Mouse (Mus musculus): Measurements from ENCODE around the gene Gm43517. TPM values are rescaled to one million over a fixed set of nuclear protein-coding genes. Genes with fewer than 3 reads are reported as not detected.

Gene Gm43517
- total and polyA plus RNA-seq, 3 experiments, result not detected

- H3K4me3 ChIP-seq (replicated peaks in 1 of 3; ENCODE audit: low read depth in 2 of 3, low read length in 2 of 3, poor library complexity in 1 of 3), result no peak overlapping the region
- H3K36me3 ChIP-seq (replicated peaks in 1 of 2; ENCODE audit: control insufficient read depth in 1 of 2, insufficient read depth in 1 of 2, low read length in 1 of 2), result no peaks in the 10 kb centered on the region
- H3K27ac ChIP-seq (ENCODE audit: insufficient read depth, low read depth), result no peak overlapping the region
- peaks cover 59% of the 10 kb centered on the region for H3K9me3 ChIP-seq (replicated peaks; ENCODE audit: low read length)
- H3K9ac ChIP-seq (ENCODE audit: insufficient read depth, low read depth), result no peak overlapping the region
- no peaks in the 10 kb centered on the region for H3K79me2 ChIP-seq (replicated peaks; ENCODE audit: control insufficient read depth, extremely low read depth, insufficient read depth, poor library complexity, severe bottlenecking)
- H3K4me1 ChIP-seq (ENCODE audit: control insufficient read depth in 1 of 2, insufficient read depth in 2 of 2), result no peaks in the 10 kb centered on the region
- TF ChIP-seq ELF1 (IDR thresholded peaks at IDR 0.05; ENCODE audit: low read depth, low read length) (no peak), CHD1 (IDR thresholded peaks at IDR 0.05; ENCODE audit: low read depth, low read length) (no peak), HCFC1 (IDR thresholded peaks at IDR 0.05; ENCODE audit: low read depth, low read length) (no peak), JUND (conservative IDR thresholded peaks at IDR 0.05; ENCODE audit: low read depth, low read length) (no peak), MAX (IDR thresholded peaks at IDR 0.05; ENCODE audit: low read length) (no peak), ZC3H11A (IDR thresholded peaks at IDR 0.05; ENCODE audit: low read depth, low read length) (no peak), MAZ (IDR thresholded peaks at IDR 0.05; ENCODE audit: low read depth, low read length) (no peak), JUN (IDR thresholded peaks at IDR 0.05; ENCODE audit: insufficient read depth, low read depth, low read length) (no peak), KAT2A (IDR thresholded peaks at IDR 0.05; ENCODE audit: insufficient replicate concordance, low read length) (no peak)
- H3K4me2 ChIP-seq (ENCODE audit: insufficient read depth, low read depth, poor library complexity, severe bottlenecking), result no peak overlapping the region
- dilution Hi-C loops (cut with MboI; ENCODE audit: extremely low pct_ligation_motif_present, extremely low pct_unique_long_range_greater_than_20kb, low sequenced_read_pairs), result no loop called here
- no peak for DNase-seq (ENCODE audit: extremely low read depth)
- H3K27me3 ChIP-seq (replicated peaks), result no peaks in the 10 kb centered on the region
- in situ Hi-C loops (cut with MboI; ENCODE audit: low pct_ligation_motif_present, low pct_unique_long_range_greater_than_20kb, low sequenced_read_pairs), result no loop called here
Measured at GRCm38 (mm10) chr12:49377281-49377970, 7.5 kb upstream of the Gm43517 start.

- no peak overlapping the region for H3K4me2 ChIP-seq (ENCODE audit: insufficient read depth, low read depth, poor library complexity, severe bottlenecking)
- no peaks in the 10 kb centered on the region for H3K4me1 ChIP-seq (ENCODE audit: control insufficient read depth in 1 of 2, insufficient read depth in 2 of 2)
- DNase-seq (ENCODE audit: extremely low read depth), result no peak
- peaks cover 62% of the 10 kb centered on the region for H3K9me3 ChIP-seq (replicated peaks; ENCODE audit: low read length)
- dilution Hi-C loops (cut with MboI; ENCODE audit: extremely low pct_ligation_motif_present, extremely low pct_unique_long_range_greater_than_20kb, low sequenced_read_pairs), result no loop called here
- in situ Hi-C loops (cut with MboI; ENCODE audit: low pct_ligation_motif_present, low pct_unique_long_range_greater_than_20kb, low sequenced_read_pairs), result no loop called here
- no peak overlapping the region for H3K9ac ChIP-seq (ENCODE audit: insufficient read depth, low read depth)
- H3K36me3 ChIP-seq (replicated peaks in 1 of 2; ENCODE audit: control insufficient read depth in 1 of 2, insufficient read depth in 1 of 2, low read length in 1 of 2), result no peaks in the 10 kb centered on the region
- TF ChIP-seq POLR2A (IDR thresholded peaks at IDR 0.05; ENCODE audit: low read depth, low read length) (no peak), CHD2 (IDR thresholded peaks at IDR 0.05; ENCODE audit: low read length) (no peak)
- no peaks in the 10 kb centered on the region for H3K79me2 ChIP-seq (replicated peaks; ENCODE audit: control insufficient read depth, extremely low read depth, insufficient read depth, poor library complexity, severe bottlenecking)
- H3K4me3 ChIP-seq (replicated peaks in 1 of 3; ENCODE audit: low read depth in 2 of 3, low read length in 2 of 3, poor library complexity in 1 of 3), result no peak overlapping the region
- no peaks in the 10 kb centered on the region for H3K27me3 ChIP-seq (replicated peaks)
- no peak overlapping the region for H3K27ac ChIP-seq (ENCODE audit: insufficient read depth, low read depth)
Measured at GRCm38 (mm10) chr12:49378920-49379319, 6.1 kb upstream of the Gm43517 start.

GRCm38 (mm10) chr12:49379446-49379845 lies 5.5 kb upstream of the Gm43517 start:
- no peak overlapping the region for H3K27ac ChIP-seq (ENCODE audit: insufficient read depth, low read depth)
- no peak for DNase-seq (ENCODE audit: extremely low read depth)
- H3K27me3 ChIP-seq (replicated peaks), result no peaks in the 10 kb centered on the region

More at GRCm38 (mm10) chr12:49379446-49379845, 5.5 kb upstream of the Gm43517 start:
- no peaks in the 10 kb centered on the region for H3K4me1 ChIP-seq (ENCODE audit: control insufficient read depth in 1 of 2, insufficient read depth in 2 of 2)
- in situ Hi-C loops (cut with MboI; ENCODE audit: low pct_ligation_motif_present, low pct_unique_long_range_greater_than_20kb, low sequenced_read_pairs), result no loop called here
- H3K79me2 ChIP-seq (replicated peaks; ENCODE audit: control insufficient read depth, extremely low read depth, insufficient read depth, poor library complexity, severe bottlenecking), result no peaks in the 10 kb centered on the region
- no peak overlapping the region for H3K4me2 ChIP-seq (ENCODE audit: insufficient read depth, low read depth, poor library complexity, severe bottlenecking)
- no peak overlapping the region for H3K4me3 ChIP-seq (replicated peaks in 1 of 3; ENCODE audit: low read depth in 2 of 3, low read length in 2 of 3, poor library complexity in 1 of 3)
- dilution Hi-C loops (cut with MboI; ENCODE audit: extremely low pct_ligation_motif_present, extremely low pct_unique_long_range_greater_than_20kb, low sequenced_read_pairs), result no loop called here
- no peaks in the 10 kb centered on the region for H3K36me3 ChIP-seq (replicated peaks in 1 of 2; ENCODE audit: control insufficient read depth in 1 of 2, insufficient read depth in 1 of 2, low read length in 1 of 2)
- no peak for TF ChIP-seq CHD1 (IDR thresholded peaks at IDR 0.05; ENCODE audit: low read depth, low read length)
- no peak for TF ChIP-seq GABPA (IDR thresholded peaks at IDR 0.05; ENCODE audit: insufficient replicate concordance, low read depth, low read length)
- no peak for TF ChIP-seq TCF12 (IDR thresholded peaks at IDR 0.05; ENCODE audit: low read depth, low read length)
- TF ChIP-seq TBP (conservative IDR thresholded peaks at IDR 0.05; ENCODE audit: low read depth, low read length), result no peak
- no peak for TF ChIP-seq ZKSCAN1 (IDR thresholded peaks at IDR 0.05; ENCODE audit: borderline replicate concordance, low read depth, low read length)
- TF ChIP-seq IRF4 (IDR thresholded peaks at IDR 0.05; ENCODE audit: low read depth, low read length), result no peak
- TF ChIP-seq MYC (IDR thresholded peaks at IDR 0.05; ENCODE audit: low read depth, low read length), result no peak
- TF ChIP-seq RCOR1 (conservative IDR thresholded peaks at IDR 0.05; ENCODE audit: low read depth, low read length), result no peak
- TF ChIP-seq JUN (IDR thresholded peaks at IDR 0.05; ENCODE audit: insufficient read depth, low read depth, low read length), result no peak
- no peak for TF ChIP-seq SMC3 (IDR thresholded peaks at IDR 0.05; ENCODE audit: low read depth, low read length)
- TF ChIP-seq HCFC1 (IDR thresholded peaks at IDR 0.05; ENCODE audit: low read depth, low read length), result no peak
- no peak for TF ChIP-seq MAZ (IDR thresholded peaks at IDR 0.05; ENCODE audit: low read depth, low read length)
- H3K9me3 ChIP-seq (replicated peaks; ENCODE audit: low read length), result peaks cover 59% of the 10 kb centered on the region
- H3K9ac ChIP-seq (ENCODE audit: insufficient read depth, low read depth), result no peak overlapping the region

Data from CH12.LX (cell line).